Mouse (Mus musculus) embryonic fibroblast, embryonic 13.5 days (primary cell): ENCODE data around the gene Hba-x.

Source experiments
- CTCF ChIP-seq: IDR thresholded peaks from 2 replicates; pipeline ENCODE4 v1.5.1; 2011; ENCODE audit warnings: mild to moderate bottlenecking, control low read depth, low read length, moderate library complexity, borderline replicate concordance; ENCODE audit not compliant: insufficient read depth
- POLR2A ChIP-seq: IDR thresholded peaks from 2 replicates; pipeline ENCODE4 v1.6.1; 2011; ENCODE audit warnings: low read depth, mild to moderate bottlenecking, control low read depth, low read length, moderate library complexity

DNA sequence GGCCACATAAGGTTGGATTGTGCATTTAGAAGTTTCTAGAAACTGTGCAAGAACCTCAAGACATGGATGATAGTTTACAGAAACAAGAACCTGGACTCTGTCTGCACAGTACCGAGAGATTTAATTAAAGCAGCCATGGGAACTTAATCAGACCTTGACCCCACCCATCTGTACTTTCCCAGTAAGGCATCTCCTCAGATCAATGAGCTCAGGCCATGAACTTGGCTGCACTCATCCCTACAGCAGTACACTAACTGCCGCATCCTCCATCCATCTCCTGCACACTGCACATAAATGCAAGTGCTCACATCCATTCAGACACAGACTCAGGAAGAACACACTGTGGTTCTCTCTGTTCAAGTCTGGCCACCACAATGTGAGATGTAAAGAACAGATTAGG is 4.4 kb downstream of the Hba-x start:
- TF ChIP-seq POLR2A (no peak), CTCF (no peak)
